Mouse (Mus musculus) kidney, adult 9 months (tissue): ENCODE results near the gene Fcrls.
A peak's percentile ranks its signal among the peaks of the same experiment; 100 is the strongest.

ENCODE experiments used
- DNase-seq: peaks from one replicate; pipeline ENCODE4 v3.0.0; 2022

Fcrls gene

GRCm38 (mm10) chr3:87263436-87263835, at the start of gene Fcrls:
Gene Fcrls (minus strand): TSS chr3:87263738.
- no peak for DNase-seq

- peak; percentile 6 for DNase-seq
Measured at GRCm38 (mm10) chr3:87309922-87310321, 46.4 kb upstream of the Fcrls start.

- no peak for DNase-seq
Measured at GRCm38 (mm10) chr3:87299901-87300300, 36.4 kb upstream of the Fcrls start.

GRCm38 (mm10) chr3:87274372-87274771, 10.8 kb upstream of the Fcrls start:
- DNase-seq: no peak

GRCm38 (mm10) chr3:87266581-87266980, 3.0 kb upstream of the Fcrls start:
- DNase-seq: no peak

GRCm38 (mm10) chr3:87255239-87255638, 8.3 kb downstream of the Fcrls start:
- DNase-seq: no peak

GRCm38 (mm10) chr3:87249571-87249970, 14.0 kb downstream of the Fcrls start:
- peak; percentile 3 for DNase-seq

GRCm38 (mm10) chr3:87247292-87247691, 16.2 kb downstream of the Fcrls start:
- DNase-seq: no peak

GRCm38 (mm10) chr3:87243654-87244053, 19.9 kb downstream of the Fcrls start:
- peak; percentile 55 for DNase-seq

- no peak for DNase-seq
Measured at GRCm38 (mm10) chr3:87240909-87241308, 22.6 kb downstream of the Fcrls start.

- DNase-seq: no peak
Measured at GRCm38 (mm10) chr3:87223636-87224035, 39.9 kb downstream of the Fcrls start.

GRCm38 (mm10) chr3:87222346-87222745, 41.2 kb downstream of the Fcrls start:
- DNase-seq: no peak

GRCm38 (mm10) chr3:87215176-87215575, 48.4 kb downstream of the Fcrls start:
- no peak for DNase-seq

- DNase-seq: no peak
Measured at GRCm38 (mm10) chr3:87214221-87214864, 49.2 kb downstream of the Fcrls start.

- DNase-seq: no peak
Measured at GRCm38 (mm10) chr3:87206336-87207075, 57.0 kb downstream of the Fcrls start.
